Mouse (Mus musculus) thymus, adult 18-20 months (tissue): ENCODE data around the gene Dda1.

Experiments
- DNase-seq, 2 experiments: peaks; one replicate each; pipeline ENCODE4 v3.0.0; 2022; ENCODE audit warnings: mixed read lengths in 2 of 2

Gene Dda1

GRCm38 (mm10) chr8:71469411-71469810 is 412 bp downstream of the Dda1 start:
- DNase-seq, result peak in 1 of 2 experiments; percentile 74

- no peak for DNase-seq
Measured at GRCm38 (mm10) chr8:71470146-71470912, 1.3 kb downstream of the Dda1 start.

- no peak for DNase-seq
Measured at GRCm38 (mm10) chr8:71470913-71471255, 1.9 kb downstream of the Dda1 start.

GRCm38 (mm10) chr8:71471861-71472260 is 2.9 kb downstream of the Dda1 start:
- DNase-seq, result no peak

- no peak for DNase-seq
Measured at GRCm38 (mm10) chr8:71472601-71473386, 3.8 kb downstream of the Dda1 start.

- no peak for DNase-seq
Measured at GRCm38 (mm10) chr8:71474344-71474743, 5.3 kb downstream of the Dda1 start.

- no peak for DNase-seq
Measured at GRCm38 (mm10) chr8:71474785-71475701, 6.0 kb downstream of the Dda1 start.

GRCm38 (mm10) chr8:71475702-71476075 is 6.7 kb downstream of the Dda1 start:
- no peak for DNase-seq

GRCm38 (mm10) chr8:71476099-71476940 is 7.3 kb downstream of the Dda1 start:
- peak; percentile 64 to 71 for DNase-seq

GRCm38 (mm10) chr8:71477196-71477845 is 8.3 kb downstream of the Dda1 start:
- no peak for DNase-seq

- DNase-seq, result no peak
Measured at GRCm38 (mm10) chr8:71478943-71479342, 9.9 kb downstream of the Dda1 start.

- no peak for DNase-seq
Measured at GRCm38 (mm10) chr8:71483932-71484331, 14.9 kb downstream of the Dda1 start.

GRCm38 (mm10) chr8:71484736-71485135 is 15.7 kb downstream of the Dda1 start:
- DNase-seq, result no peak

- peak; percentile 70 to 78 for DNase-seq
Measured at GRCm38 (mm10) chr8:71485142-71486135, 16.4 kb downstream of the Dda1 start, which contains the start of gene Ano8. Ano8 (minus strand) TSS chr8:71485963.

GRCm38 (mm10) chr8:71486136-71486529 is 17.1 kb downstream of the Dda1 start:
- DNase-seq, result no peak

- peak; percentile 66 to 76 for DNase-seq
Measured at GRCm38 (mm10) chr8:71487691-71488445, 18.9 kb downstream of the Dda1 start, which contains the start of gene Gtpbp3. Gtpbp3 (plus strand) TSS chr8:71488103.

GRCm38 (mm10) chr8:71488454-71488853 is 19.5 kb downstream of the Dda1 start:
- DNase-seq, result peak; percentile 68 to 84

GRCm38 (mm10) chr8:71495039-71495438 is 26.0 kb downstream of the Dda1 start:
- peak; percentile 49 to 54 for DNase-seq

GRCm38 (mm10) chr8:71495811-71496210 is 26.8 kb downstream of the Dda1 start:
- no peak for DNase-seq
